Mouse (Mus musculus): Measurements from ENCODE around the gene Lama2.
"Not testable (repeated sequence)": the region's sequence is repeated elsewhere in the genome, so short reads cannot be mapped to it uniquely, and the experiment has no call there.

Gene Lama2

DNA sequence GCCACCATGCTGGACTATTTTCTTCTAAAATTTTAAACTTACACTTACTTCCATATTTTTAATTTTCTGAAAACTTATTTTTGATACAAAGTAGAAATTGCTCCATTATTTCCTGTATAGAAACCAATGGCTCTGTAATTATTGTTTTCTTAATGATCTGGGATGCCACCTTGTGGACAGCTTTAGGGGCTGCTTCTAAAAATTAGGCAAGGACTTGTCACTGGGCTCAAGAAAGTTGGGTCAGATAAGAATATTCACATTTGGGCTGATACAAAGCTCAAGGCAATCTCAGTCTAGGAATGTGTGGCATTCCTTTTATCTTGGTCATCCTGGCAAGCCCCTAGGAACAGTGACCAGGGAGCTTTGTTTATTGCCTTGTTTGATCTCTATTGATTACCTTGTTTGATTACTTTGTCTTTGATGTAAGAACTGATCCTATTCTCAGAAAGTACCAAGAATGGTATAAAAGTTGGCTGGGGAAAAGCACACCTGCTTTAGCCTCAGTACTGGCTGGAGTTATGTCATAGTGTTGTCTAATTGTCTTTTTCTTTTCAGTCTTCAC is 606.7 kb downstream of the Lama2 start:
- DNase-seq (ENCODE audit: low spot score): no peak

DNA sequence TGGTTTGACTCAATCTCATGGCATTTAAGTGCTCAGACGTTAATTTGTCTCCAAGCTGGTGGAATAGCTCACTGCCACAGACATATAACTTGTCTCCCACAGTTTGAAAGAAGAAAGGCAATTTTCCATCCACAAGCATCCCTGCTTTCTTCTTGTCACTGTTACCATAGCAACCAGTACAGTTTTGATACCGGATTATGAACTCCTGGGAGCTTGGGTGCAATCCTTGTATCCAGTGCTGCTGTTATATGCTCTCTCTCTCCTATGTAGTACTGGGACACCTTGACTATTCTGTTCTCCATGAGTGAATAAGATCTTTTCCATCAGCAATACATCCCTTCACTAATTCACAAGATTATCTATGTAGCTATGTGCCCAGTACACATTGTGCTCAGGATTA is 612.2 kb downstream of the Lama2 start:
- no peak for DNase-seq (ENCODE audit: low spot score)

DNA sequence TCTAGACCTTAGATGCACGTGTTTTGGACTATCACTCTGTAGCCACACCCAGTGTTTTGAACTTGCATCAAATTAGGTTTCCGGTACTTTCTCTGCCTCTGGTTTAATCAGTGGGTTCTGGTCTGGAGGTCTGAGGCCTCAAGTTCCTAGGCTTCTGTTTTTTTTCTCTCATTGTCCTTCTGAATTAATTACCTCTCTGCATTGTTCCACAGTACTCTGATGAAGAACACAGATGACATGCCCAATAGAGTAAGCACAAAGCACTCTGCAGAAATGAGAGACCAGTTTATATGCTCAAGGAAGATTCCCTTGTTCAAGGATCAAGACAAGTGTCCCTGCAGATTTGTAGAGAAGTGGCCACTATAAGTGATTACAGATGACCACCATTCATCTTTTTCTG is 613.8 kb downstream of the Lama2 start:
- DNase-seq (ENCODE audit: low spot score): no peak

DNA sequence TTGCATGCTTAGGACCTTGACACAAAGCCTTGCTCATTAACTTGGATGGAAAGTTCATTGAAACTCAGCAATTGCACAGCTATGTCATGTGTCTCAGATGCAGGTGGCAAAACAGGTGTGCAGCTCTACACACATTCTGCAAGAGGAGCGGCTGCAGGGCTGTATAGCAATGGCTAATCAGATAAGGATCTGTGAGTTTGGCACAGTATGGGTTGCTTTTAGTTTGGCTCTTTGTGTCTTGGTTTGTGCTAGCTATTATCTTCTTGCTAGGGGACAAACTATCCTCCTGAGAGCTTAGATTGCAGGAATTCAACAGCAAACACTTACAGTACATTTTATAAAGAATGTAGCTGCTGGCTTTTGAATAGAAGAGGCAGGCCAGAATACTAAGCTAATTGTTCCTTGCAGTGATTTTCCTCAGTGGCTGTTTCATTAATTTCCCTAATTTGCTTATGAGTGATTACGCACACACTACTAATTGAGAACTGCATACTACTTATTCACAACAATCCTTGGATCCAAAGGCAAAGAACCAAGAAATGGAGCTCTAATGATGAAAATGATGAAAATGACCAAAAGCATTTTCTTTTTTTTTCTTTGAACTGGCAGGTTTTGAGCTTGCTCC is 617.9 kb downstream of the Lama2 start:
- DNase-seq (ENCODE audit: low spot score): no peak

DNA sequence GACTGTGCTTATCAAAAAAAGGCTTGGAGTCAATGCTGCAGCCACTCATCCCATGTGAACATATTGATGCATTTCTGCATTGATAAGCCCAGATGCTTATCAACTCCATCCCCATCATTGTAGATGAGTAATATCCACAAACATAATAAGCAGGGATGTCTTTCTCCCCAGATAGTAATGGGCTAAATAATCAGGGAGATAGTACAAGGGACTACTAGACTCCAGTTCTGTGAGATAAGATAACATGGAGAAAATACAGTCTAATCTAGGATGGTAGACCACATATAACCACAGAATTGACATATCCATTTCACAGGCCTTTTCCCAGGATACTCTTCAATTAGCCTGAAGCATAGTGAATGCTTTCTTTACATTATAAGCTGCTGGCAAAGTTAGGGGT is 622.9 kb downstream of the Lama2 start:
- no peak for DNase-seq (ENCODE audit: low spot score)

DNA sequence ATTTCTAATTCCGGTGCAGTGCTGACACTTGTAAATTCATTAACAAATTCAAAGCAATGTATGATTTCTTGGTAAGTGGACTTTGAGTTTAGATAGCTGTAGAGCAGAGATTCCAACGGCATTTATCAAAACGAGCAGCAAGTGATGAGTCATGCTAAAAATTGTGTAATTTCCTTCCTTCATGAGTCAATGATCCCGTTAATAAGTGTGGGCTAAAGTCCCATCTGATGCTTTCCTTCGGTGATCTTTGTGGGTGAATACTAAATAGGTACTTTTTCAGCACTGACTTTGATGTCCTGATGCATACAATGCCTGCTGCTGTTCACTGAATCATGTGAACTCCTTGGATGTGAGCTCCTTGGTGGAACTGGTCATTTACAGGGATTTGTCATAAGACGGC is 623.6 kb downstream of the Lama2 start:
- no peak for DNase-seq (ENCODE audit: low spot score)

DNA sequence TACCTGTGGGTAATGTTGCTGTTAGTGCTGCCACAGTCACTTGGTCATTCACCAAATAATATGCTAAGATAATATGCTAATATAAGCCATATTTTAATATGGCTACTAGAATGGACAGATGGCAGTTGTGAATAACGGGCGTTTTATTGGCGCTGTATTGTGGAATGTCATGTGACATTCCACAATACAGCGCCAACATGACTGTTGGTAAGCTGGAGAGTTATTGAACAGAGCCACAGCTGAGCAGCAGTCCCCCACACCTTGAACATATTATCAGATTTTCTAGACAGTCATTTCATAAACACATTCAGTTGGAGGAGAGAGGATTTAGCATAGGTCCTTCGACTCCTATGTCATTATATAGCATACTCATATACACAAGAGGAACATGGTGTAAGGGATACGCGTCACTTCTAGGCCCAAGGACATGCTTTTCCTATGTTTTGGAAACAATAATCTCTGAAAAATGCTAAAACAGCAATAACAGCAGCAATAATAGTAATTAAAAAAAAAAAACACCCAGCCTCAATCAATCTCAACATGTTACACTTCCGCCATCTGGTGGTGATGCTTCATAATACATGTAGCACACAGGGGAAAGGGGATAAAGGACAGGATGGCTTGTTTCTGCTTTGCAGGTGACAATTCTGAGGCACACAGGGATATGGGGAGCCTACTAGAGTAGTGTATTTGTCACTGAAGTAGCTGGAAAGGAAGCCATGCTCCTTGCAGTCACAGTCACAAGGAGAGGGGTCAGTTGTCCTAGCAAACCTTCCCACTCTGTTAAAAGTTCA is 624.2 kb downstream of the Lama2 start:
- peak; percentile 20 for DNase-seq (ENCODE audit: low spot score)

DNA sequence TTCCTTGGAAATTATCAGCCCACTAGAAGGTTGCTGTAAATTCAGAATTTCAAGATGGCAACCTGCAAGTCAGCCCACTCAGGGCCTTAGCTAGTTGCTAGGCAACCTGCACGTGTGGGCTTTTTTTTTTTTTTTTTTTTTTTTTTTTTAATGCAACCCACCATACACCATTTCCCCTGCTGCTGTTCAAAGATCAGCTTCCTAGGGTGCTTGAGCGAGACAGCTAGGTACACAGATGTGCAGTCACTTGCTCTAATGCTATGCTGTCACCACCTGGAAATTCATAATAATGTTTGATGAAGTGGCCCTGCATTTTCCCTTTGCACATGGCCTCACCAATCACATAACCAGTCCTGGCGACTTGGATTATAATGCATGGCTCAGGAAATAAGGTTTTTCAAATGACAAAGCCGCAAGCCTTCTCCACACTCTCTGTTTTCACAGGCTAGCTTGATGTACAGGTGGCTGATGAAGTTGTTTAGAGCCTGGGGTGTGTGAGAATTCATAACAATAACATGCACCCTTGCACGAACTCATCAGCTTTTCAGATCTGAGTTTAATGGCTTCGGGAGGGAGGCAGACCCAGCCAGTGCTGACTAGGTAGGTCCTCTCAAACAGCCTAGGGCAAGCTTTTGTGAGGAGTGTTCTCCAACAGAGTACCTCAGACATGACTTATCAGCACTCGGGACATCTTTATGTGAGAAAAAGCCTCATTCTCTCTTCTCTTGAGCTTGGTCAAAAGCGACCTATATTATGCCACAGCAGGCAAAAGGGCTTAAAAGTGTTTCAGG is 625.4 kb downstream of the Lama2 start:
- DNase-seq (ENCODE audit: low spot score): no peak

DNA sequence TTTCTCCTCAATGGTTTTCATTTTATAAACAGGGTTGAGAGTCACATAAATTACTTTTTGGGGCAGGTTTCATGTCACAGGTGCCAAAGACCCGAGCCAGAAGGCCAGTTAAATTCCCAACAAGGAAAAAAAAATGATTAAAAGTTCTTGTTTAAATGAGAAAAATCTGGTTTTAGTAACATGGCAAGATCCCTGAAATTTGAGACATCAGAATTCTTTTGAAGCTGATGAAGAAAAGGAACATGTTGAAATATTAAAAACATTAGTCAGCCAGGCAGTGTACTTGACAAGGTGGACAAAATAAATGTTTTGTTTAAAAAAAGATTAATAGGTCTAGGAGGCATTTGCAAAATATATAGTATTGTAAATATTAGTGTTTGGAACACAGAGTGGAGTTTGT is 634.1 kb downstream of the Lama2 start:
- DNase-seq (ENCODE audit: low spot score): no peak

DNA sequence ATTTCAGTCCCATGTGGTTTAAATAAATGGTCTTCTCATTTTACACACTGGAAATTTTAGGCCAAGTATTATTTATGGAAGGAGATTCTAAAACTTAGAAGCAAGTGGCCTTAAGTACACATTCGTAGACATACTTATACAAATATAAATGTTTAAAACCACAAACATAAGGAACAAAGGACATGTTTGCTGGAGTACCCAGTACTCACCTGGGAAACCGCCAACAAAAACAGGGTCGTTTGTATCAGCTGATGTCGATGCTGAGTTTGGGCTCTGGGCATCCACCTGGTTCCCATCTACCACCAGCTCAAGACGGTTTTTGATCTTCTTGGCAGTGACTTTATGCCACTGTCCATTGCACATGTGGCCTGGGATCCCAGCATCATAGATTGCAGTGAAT is 635.5 kb downstream of the Lama2 start:
- DNase-seq (ENCODE audit: low spot score): not testable (repeated sequence)

DNA sequence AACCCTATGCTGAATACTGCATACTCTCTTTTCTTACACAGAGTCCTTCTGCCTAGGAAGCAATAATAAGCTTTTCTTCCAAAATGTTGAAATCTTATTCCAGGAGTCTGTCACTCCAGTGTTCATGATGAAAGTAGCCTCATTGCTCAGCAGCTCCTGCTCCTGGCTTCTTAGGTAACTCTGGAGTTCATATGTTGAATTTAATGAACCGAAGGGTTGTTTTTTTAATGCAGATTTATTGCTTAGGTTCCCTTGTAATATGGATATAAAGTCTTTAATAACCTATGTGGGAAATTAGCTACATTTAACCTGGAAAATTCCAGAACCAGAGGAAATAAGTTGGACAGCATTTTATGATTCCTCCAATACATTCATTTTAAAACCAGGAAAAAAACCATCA is 636.0 kb downstream of the Lama2 start:
- no peak for DNase-seq (ENCODE audit: low spot score)

DNA sequence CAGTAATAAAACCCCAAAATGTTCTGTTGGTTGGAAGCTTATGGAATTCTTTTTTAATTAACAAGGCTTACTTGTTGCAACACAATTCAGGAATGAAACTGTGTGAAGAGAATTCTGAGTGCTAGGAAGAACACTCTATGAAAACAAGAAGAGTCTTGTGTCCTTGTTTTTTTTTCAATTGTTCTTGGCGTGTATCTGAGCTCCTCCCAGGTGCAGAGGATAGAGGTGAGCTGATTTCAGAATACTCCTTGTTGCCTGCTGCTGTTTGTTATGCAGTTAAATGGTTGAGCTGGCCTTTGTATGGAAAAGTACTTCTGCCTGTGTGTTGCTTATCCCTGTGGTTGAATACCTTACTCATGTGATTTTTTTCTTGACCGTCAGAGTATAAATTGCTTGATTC is 636.9 kb downstream of the Lama2 start:
- no peak for DNase-seq (ENCODE audit: low spot score)

DNA sequence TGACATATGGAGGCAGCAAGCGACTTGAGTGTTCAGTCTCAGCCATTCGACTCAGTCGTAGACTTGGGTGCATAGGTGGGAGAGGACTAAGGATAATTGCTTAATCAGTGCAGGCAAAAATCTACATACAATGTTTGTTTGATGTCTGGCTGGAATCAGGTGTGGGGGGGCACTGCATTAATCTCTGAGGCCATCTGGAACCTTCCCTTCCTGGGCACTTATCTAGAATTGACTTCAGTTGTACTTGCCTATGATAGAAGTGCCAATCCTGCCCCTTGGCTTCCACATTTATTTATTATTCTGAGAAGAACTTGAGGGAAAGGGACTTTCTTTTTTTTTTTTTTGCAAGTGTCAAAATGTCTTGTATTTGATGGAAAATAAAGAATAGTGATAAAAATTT is 644.2 kb downstream of the Lama2 start:
- no peak for DNase-seq (ENCODE audit: low spot score)

DNA sequence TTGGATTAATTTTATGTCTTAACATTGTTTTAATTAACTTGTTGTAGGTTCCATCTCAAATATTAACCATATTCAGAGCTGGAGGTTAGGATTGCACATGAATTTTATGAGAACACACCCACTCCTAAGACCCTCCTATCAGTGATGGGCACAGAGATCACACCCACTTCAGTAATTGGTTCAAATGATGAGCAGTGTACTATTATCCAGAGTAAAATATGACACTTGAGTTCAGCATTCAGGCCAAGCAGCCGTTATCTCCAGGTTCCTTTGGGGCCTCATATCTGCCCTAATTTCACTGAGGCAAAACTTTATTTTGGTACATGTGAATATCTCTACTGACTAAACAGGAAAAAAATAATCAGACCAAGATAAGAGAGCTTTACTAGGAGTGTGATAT is 645.3 kb downstream of the Lama2 start:
- no peak for DNase-seq (ENCODE audit: low spot score)

DNA sequence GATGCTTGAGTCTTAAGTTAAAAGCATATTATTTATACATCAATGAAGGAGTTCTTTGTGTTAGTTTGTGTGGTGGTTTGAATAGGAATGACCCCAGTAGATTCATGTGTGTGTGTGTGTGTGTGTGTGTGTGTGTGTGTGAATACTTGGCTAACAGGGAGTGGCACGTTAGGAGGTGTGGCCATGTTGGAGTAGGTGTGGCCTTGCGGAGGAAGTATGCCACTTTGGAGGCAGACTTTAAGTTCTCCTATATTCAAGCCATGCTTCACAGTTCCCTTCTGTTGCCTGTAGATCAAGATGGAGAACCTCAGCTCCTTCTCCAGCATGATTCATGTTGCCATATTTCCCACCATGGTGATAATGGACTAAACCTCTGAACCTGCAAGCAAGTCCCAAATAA is 646.0 kb downstream of the Lama2 start:
- DNase-seq (ENCODE audit: low spot score): no peak

DNA sequence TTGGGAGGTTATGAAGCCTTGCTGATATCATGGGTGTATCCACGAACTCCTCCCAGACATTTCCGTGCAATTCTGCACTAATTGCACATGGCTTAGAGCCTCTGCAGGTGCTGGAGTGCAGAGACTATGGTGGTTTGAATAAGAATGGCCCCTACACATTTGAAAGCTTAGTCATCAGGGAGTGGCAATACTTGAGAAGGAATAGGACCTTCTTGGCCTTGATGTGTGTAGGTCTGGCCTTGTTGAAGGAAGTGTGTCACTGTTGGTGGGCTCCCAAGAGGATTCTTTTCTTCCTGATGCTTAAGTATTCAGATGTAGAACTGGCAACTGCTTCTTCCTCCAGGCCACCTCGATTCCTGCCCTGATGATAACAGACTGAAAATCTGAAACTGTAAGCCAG is 661.0 kb downstream of the Lama2 start:
- DNase-seq (ENCODE audit: low spot score): no peak

DNA sequence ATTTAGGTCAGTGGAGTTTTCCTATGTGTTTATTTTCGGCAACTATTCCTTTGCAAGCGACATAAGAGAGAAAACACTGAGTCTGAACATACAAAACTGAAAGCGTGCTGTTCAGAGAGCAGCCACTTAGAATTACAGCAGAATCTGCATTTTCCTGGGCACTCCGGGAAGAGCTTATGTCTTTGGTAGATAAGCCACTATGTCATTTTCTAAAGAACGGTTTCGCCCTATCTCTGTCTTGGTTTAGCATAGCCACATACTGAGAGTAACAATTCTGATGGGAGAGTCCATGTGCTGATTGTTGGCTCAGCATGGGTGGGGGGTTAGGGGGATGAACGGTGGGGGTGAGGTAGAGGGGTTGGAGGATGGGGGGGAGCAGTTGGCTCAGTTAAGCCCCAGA is 669.1 kb downstream of the Lama2 start:
- no peak for DNase-seq (ENCODE audit: low spot score)

DNA sequence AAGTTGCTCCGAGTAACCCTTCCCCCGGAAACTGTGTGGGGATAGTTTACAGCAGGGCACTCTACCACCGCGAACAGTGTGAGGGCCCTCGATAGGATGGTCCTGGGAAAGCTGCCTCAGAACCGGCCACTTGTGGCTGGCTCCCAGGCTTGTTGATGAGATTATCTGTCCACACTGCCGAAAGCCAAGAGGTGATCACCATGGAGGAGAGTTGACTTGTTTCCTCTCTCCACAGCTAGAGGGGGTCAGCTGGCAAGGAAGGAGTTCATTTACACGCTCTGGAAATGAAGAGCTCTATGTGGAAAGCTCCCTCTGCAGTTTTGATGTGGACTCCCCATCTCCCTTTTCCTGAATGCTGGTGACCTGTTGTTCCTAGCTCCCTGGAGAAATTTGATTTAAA is 669.9 kb downstream of the Lama2 start:
- DNase-seq (ENCODE audit: low spot score): no peak

DNA sequence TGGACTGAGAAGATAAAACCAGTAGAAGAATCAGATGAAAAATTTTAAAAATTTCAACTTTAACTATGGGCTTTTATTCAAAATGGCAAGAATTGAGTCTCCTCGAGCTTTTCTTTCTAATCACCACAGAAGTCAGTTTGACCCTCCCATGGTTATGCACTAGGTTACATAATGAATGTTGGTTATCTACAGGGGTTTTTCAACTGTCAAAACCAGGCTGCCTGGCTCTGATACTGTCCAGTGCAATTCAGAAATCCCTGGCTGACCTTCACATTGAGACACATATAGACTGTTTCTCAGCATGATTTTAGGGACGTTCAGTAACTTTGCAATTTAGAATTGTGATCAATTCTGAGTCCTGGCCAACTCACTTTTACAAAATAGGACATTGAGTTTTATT is 671.2 kb downstream of the Lama2 start:
- no peak for DNase-seq (ENCODE audit: low spot score)

DNA sequence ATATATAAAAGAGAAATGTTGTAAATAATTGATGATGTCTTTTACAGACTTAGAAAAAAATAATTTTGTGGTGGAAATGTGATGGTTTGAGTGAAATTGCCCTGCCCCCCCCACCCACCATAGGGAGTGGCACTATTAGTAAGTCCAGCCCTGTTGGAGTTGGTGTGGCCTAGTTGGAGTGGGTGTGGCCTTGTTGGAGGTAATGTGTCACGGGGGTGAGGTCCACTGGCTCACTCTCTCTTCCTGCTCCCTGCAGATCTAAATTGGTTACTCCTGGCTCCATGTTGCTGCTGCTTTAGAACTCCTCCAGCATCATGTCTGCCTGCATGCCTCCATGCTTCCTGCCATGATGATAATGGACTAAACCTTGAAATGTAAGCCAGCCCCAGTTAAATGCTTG is 680.0 kb downstream of the Lama2 start:
- DNase-seq (ENCODE audit: low spot score): no peak

DNA sequence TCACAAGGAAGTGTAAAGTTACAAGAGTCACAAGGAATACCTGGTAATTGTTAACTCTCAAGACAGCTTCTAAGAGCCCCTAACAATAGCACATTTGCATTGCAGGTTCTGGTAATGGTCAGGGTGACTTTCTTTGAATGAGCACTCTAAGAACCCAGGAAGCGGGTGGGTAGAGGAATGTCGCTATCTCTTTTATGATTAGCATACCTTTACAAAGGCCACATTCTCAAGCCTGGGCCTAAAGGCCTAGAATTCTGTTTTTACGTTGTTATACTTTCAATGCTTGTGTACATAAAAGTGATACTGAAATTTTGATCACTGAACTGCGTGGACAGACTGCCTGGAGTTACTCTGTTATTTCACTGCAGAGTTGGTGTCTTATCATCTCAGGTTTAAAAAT is 681.1 kb downstream of the Lama2 start:
- not testable (repeated sequence) for DNase-seq (ENCODE audit: low spot score)

DNA sequence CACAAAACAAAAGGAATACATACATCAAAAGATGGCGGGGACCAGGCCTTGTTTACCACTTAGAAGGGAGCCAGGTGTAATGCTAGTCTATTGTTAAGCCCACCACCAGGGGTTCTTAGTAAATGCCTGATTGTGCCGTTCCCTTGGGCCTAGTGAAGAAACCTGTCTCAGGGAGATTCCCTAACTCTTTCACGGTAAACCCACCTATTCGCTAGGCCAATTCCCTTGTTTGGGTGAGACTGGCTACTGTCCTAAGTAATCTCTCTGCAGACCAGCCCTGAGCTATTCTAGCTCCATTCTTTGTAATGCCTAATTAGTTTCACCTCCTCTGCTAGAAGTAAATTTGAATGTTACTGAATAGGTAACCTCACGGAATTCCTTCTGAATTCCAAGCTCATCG is 683.5 kb downstream of the Lama2 start:
- DNase-seq (ENCODE audit: low spot score): not testable (repeated sequence)
